Mouse (Mus musculus): ENCODE results near the gene Kyat1. TPM values are rescaled to one million over a fixed set of nuclear protein-coding genes. Genes with fewer than 3 reads are reported as not detected.

Kyat1 gene
- 10 to 100 TPM in 1 of 2 experiments, 1 to 10 TPM in 1; 7.1 to 11.8 TPM for total RNA-seq (2023)

DNA sequence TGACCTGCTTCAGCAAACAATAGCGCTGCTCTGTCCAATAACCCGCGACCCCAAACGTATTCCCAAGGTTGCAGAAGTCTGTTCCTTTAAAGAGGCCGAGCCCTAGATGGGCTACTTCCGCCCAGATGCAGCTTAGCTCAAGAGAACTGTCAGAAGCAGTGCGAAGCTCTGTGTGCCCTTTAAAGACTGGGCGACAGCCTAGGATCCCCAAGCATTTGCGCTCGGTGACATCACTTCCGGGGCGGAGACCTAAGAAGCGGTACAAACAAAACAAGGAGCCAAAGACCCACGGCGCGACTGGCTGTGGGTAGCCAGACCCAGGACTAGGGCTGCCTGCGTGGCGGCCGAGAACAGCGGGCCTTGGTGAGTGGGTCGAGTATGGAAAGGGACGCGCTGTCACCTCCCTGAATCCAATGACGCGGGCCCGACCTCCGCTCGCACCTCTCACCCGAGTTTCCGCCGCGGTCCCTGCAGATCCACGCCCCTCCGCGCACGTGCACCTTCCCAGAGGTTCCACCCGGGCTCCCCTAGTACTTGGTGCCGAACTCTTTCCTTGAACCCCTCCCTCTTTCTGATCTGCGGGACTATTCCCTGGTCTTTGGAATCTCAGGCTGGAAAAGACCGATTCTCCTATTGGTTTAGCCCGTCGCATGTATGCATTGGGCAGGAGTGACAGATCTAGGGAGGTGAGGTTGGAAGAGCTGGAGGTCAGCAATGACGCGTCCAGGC, at the start of gene Kyat1:
Gene Kyat1, minus strand, starts transcription at position 219 of the 729 bp plus-strand sequence.

DNA sequence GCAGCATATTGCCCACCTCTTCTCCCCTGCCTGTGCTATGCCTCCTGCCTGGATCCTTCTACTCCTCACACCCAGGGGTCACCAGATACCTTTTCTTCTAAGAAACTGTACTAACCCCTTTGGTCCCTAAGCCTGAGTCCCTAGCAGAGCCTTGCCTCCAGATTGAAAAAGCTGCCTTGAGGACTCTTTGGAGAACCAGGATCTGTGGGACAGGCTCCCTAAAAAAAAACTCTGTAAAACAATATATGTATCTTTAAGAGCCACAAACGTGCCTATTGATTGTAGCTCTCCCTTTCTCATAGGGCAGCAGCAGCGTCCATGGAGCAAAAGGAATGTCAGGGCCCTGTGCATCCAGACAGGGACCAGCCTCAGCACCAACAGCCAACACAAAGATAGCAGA, 34.6 kb upstream of the Kyat1 start, which contains the start of gene Gm28035:
Gene Gm28035, plus strand, starts transcription at position 301 of the 400 bp plus-strand sequence.

DNA sequence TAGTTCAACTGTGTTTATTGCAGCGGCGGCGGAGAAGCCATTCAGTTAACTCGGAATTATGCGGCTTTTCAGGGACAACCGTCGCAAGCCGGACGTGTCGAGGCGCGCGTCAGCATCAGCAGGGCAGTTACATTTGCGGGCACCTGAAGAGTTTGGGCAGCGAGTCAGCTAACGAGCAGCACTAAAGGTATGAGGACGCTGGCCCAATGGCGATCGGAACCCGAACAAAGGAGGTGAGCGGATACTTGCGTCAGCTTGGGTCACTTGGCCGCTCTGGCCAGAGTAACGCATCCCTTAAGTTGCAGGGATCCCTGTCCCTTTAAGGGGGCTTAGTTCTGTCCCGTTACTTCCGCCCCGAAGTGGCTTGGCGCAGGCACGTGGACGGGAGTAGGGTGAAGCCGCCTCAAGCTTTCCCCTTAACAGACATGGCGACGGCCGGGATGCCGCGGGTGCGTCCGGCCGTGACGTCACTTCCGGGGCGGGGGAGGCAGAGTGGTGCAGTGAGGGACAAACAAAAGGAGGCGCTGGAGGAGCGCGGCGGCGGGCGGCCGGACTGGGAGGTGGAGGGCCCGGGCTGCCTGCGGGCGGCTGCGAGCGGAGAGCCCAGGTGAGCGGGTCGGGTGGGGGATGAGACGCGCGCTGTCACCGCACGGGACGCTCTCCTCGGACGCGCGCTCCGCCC, 31.7 kb upstream of the Kyat1 start, which contains the start of gene Lrrc8a:
Gene Lrrc8a, plus strand, starts transcription at position 517 of the 682 bp plus-strand sequence.

DNA sequence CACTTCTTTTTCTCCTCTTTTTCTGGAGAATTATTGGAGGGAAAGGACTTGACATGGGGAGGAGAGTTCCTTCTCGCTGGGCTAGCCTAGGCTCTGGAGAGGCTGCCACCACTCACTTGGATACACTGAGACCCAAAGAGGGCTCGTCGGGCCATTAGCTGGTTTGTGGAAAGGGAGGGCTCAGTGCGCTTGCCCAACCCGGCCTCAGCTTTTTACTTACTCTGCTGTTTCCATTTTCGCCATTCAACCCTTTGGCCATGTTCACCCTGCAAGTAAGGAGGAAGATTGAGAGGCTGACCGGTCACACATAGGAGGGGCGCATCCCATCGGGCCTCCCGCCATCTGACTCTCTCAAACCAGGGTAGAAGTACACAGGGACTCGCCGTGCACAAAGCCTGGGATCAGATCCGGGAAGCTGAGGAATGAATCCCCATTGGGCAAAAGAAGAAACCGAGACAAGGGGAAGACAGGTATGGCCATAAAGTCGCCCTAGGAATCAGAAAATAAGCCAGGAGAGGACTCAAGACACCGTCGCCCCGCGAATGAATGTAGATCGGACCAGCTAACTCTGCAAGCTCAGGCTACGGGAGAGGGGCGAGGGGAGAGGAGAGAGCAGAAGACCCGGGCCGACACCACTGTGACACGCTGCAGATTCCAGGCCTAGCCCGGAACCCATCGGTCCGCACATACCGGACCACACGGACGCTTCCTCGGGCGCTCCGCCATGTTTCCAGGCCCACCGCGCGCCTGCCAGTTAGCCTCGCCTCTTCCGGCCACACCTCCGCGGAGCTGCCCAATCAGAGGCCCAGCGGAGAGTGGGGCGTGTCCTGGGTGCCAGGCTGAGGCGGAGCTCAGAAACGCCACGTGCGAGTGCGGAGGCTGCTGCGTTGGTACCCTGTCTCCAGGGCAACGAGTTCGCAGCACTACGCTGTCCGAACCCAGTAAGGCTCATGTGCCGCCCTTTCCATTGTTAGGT, 27.7 kb downstream of the Kyat1 start, which contains the start of gene Spout1:
Gene Spout1, minus strand, starts transcription at position 760 of the 976 bp plus-strand sequence.

DNA sequence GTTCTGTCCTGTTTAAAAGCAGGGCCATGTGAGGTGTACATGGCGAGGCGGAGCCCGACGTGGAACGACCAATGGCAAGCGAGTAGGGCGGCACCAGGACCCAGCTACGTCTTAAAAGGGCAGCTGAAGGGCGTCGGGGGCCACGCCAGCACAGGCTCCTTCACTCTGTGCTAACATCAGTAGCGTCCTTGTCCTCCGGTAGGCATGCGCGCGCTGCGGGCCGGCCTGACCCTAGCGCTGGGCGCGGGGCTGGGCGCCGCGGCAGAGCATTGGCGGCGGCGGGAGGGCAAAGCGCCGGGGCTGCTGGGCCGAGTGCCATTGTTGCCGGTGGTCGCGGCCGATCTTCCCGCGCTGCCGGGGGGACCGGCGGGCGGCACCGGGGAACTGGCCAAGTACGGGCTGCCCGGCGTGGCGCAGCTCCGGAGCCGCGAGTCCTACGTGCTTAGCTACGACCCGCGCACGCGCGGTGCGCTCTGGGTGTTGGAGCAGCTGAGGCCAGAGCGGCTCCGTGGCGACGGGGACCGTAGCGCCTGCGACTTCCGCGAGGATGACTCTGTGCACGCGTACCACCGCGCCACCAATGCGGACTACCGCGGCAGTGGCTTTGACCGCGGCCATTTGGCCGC, 34.2 kb downstream of the Kyat1 start, which contains the start of gene Endog:
Gene Endog, plus strand, starts transcription at position 123 of the 626 bp plus-strand sequence.

Other genes starting within 250 kb of the Kyat1 start
- gene Sptan1, start 240.3 kb downstream of the Kyat1 start, total RNA-seq (2023) = 100 to 1,000 TPM; 287 to 297 TPM
- 1 to 10 TPM; 1.8 to 2.1 TPM for gene Wdr34, start 157.0 kb downstream of the Kyat1 start, total RNA-seq (2023)
- 100 to 1,000 TPM; 239 to 303 TPM for gene Set, start 148.5 kb downstream of the Kyat1 start, total RNA-seq (2023)
- 1 to 10 TPM; 2.1 to 2.5 TPM for gene Pkn3, start 128.2 kb downstream of the Kyat1 start, total RNA-seq (2023)
- gene Zdhhc12, start 112.2 kb downstream of the Kyat1 start, total RNA-seq (2023) = 10 to 100 TPM; 15.1 to 25.0 TPM
- gene Zer1, start 81.3 kb downstream of the Kyat1 start, total RNA-seq (2023) = 10 to 100 TPM; 82.2 to 94.7 TPM
- gene Tbc1d13, start 72.1 kb downstream of the Kyat1 start, total RNA-seq (2023) = 10 to 100 TPM; 45.6 to 49.2 TPM
- gene Endog, start 34.4 kb downstream of the Kyat1 start, total RNA-seq (2023) = 10 to 100 TPM; 11.5 to 13.6 TPM
- gene Spout1, start 27.4 kb downstream of the Kyat1 start, total RNA-seq (2023) = 10 to 100 TPM; 21.5 to 27.4 TPM
- 10 to 100 TPM; 25.8 to 35.3 TPM for gene Lrrc8a, start 31.9 kb upstream of the Kyat1 start, total RNA-seq (2023)
- gene Gm28035, start 34.7 kb upstream of the Kyat1 start, total RNA-seq (2023) = 1 to 10 TPM; 1.4 to 5.0 TPM
- gene Phyhd1, start 60.4 kb upstream of the Kyat1 start, total RNA-seq (2023) = 10 to 100 TPM in 1 of 2 experiments, 1 to 10 TPM in 1; 6.2 to 11.7 TPM
- 1 to 10 TPM in 1 of 2 experiments, not detected in 1; 4.2 TPM for gene Gm28038, start 75.2 kb upstream of the Kyat1 start, total RNA-seq (2023)
- gene Dolk, start 80.5 kb upstream of the Kyat1 start, total RNA-seq (2023) = 10 to 100 TPM in 1 of 2 experiments, 1 to 10 TPM in 1; 9.8 to 12.1 TPM
- 10 to 100 TPM; 51.1 to 56.2 TPM for gene Nup188, start 80.5 kb upstream of the Kyat1 start, total RNA-seq (2023)
- 10 to 100 TPM; 76.2 to 84.8 TPM for gene Sh3glb2, start 153.5 kb upstream of the Kyat1 start, total RNA-seq (2023)
- 10 to 100 TPM; 21.1 to 26.1 TPM for gene Miga2, start 158.4 kb upstream of the Kyat1 start, total RNA-seq (2023)
- gene Dolpp1, start 186.4 kb upstream of the Kyat1 start, total RNA-seq (2023) = 10 to 100 TPM; 27.5 to 27.7 TPM
- gene Crat, start 210.0 kb upstream of the Kyat1 start, total RNA-seq (2023) = 10 to 100 TPM; 17.0 to 25.0 TPM
- gene Ptpa, start 210.2 kb upstream of the Kyat1 start, total RNA-seq (2023) = 100 to 1,000 TPM; 146 to 150 TPM

All from B cell, adult 67 days (primary cell).